Mouse (Mus musculus) bone marrow macrophage, adult 2 months (primary cell): ENCODE results near the gene Adrb1. TPM values are rescaled to one million over a fixed set of nuclear protein-coding genes. Genes with fewer than 3 reads are reported as not detected.

Experiments used
- H3K27ac ChIP-seq: 2 replicates; pipeline ENCODE4 v1.5.1; 2012; ENCODE audit warnings: low read depth, low read length; ENCODE audit not compliant: insufficient read depth
- H3K4me1 ChIP-seq: 2 replicates; pipeline ENCODE4 v1.6.1; 2012; ENCODE audit warnings: low read length; ENCODE audit not compliant: control insufficient read depth, insufficient read depth
- H3K4me3 ChIP-seq: 2 replicates; pipeline ENCODE4 v1.5.1; 2012; ENCODE audit warnings: mild to moderate bottlenecking, low read length, moderate library complexity; ENCODE audit not compliant: insufficient read depth
- CTCF ChIP-seq: IDR thresholded peaks from 2 replicates; pipeline ENCODE4 v1.5.1; 2012; ENCODE audit warnings: low read depth, mild to moderate bottlenecking, low read length, moderate library complexity
- POLR2A ChIP-seq: IDR thresholded peaks from 2 replicates; pipeline ENCODE4 v1.6.1; 2012; ENCODE audit warnings: mild to moderate bottlenecking, low read depth, low read length, borderline replicate concordance
- polyA plus RNA-seq: library from polyadenylated mRNA; stranded (reverse); fragments of >200 nt; gene quantifications from 2 replicates; pipeline ENCODE4 v1.2.4, GENCODE M21; 2012; ENCODE audit not compliant: missing spikeins, insufficient read depth, insufficient read length

Gene Adrb1
- polyA plus RNA-seq, 1 experiment: not detected

DNA sequence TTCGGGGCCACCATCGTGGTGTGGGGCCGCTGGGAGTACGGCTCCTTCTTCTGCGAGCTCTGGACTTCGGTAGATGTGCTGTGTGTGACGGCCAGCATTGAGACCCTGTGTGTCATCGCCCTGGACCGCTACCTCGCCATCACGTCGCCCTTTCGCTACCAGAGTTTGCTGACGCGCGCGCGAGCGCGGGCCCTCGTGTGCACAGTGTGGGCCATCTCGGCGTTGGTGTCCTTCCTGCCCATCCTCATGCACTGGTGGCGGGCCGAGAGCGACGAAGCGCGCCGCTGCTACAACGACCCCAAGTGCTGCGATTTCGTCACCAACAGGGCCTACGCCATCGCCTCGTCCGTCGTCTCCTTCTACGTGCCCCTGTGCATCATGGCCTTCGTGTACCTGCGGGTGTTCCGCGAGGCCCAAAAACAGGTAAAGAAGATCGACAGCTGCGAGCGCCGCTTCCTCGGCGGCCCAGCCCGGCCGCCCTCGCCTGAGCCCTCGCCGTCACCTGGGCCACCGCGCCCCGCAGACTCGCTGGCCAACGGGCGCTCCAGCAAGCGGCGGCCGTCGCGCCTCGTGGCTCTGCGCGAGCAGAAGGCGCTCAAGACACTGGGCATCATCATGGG is 822 bp downstream of the Adrb1 start:
- H3K27ac ChIP-seq: no peak overlapping the region
- H3K4me3 ChIP-seq: peak overlapping the region; percentile 43
- TF ChIP-seq POLR2A: no peak
- TF ChIP-seq CTCF: no peak
- peaks cover 10% of the 10 kb centered on the region for H3K4me1 ChIP-seq

DNA sequence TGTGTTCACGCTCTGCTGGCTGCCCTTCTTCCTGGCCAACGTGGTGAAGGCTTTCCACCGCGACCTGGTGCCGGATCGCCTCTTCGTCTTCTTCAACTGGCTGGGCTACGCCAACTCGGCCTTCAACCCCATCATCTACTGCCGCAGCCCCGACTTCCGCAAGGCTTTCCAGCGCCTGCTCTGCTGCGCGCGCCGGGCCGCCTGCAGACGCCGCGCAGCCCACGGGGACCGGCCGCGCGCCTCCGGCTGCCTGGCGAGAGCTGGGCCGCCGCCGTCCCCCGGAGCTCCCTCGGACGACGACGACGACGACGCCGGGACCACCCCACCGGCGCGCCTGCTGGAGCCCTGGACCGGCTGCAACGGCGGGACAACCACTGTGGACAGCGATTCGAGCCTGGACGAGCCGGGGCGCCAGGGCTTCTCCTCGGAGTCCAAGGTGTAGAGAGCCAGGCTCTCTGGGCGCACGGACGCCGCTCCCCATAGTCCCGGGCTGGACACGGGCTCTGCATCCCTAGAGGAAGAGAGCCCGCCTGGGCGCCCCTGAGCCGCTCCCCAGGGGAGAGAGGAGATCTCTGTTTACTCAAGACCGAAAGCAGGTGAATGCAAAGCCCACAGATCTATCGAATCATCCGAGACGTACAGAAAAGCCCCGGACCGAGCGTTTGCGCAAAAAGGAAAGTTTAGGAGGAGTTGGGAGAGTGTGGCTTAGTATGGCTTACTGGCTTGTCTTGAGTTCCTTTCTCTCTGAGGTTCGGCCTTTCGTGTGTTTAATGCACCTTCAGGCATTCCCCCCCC is 1.5 kb downstream of the Adrb1 start:
- H3K4me3 ChIP-seq: peak overlapping the region; percentile 43
- TF ChIP-seq POLR2A (no peak), CTCF (no peak)

GRCm38 (mm10) chr19:56724126-56724597 is 2.2 kb downstream of the Adrb1 start:
- Histone ChIP-seq H3K4me3 (no peak overlapping the region; the same call in 1 of the 2 replicates), H3K4me1 (peaks cover 10% of the 10 kb centered on the region), H3K27ac (no peak overlapping the region)
- TF ChIP-seq CTCF: no peak
- TF ChIP-seq POLR2A: no peak

More for the DNA sequence above, 1.5 kb downstream of the Adrb1 start:
- Histone ChIP-seq H3K4me1 (peaks cover 10% of the 10 kb centered on the region), H3K27ac (no peak overlapping the region)

DNA sequence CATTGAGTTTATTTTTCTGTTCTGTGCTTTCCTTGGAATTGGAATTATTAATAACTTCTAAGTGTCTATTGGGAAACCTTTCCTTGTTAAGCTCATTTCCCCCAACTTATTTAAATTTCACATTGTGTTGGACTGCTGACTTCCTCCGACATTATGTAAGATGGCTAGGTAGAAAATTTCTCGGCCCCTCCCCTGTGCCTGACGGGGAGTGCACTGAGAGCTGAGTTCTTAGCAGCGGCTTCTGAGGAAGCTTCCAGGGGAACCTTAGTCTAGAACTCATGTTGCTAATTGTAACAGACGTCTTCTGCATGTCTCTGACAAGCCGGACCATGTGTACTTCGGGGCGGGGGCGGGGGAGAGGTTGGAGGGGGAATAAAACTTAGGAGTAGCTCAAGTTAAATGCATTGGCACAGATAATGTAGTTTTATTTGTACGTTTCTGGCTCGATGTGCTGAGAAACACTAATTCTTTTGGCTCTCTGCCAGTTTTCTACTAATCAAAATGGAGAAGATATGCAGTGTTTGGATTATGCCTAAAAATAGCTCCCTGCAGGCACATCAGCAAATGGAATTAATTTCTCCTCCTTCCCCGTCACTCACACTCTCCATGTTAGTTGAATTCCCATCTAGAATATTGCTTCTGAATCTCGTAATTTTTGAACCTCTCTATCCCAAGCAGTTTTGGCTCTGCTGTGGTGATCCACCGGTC is 5.3 kb downstream of the Adrb1 start:
- Histone ChIP-seq H3K4me3 (no peak overlapping the region), H3K27ac (no peak overlapping the region), H3K4me1 (peaks cover 10% of the 10 kb centered on the region)
- TF ChIP-seq CTCF (no peak), POLR2A (no peak)

GRCm38 (mm10) chr19:56734033-56734572 is 12.1 kb downstream of the Adrb1 start:
- Histone ChIP-seq H3K4me3 (no peak overlapping the region), H3K27ac (no peak overlapping the region), H3K4me1 (no peaks in the 10 kb centered on the region)
- TF ChIP-seq POLR2A (no peak), CTCF (no peak)

GRCm38 (mm10) chr19:56735747-56736146 is 13.7 kb downstream of the Adrb1 start:
- H3K4me1 ChIP-seq: peaks cover 3% of the 10 kb centered on the region; the same call in 1 of the 2 replicates
- no peak overlapping the region for H3K27ac ChIP-seq
- no peak overlapping the region for H3K4me3 ChIP-seq
- TF ChIP-seq CTCF (no peak), POLR2A (no peak)

DNA sequence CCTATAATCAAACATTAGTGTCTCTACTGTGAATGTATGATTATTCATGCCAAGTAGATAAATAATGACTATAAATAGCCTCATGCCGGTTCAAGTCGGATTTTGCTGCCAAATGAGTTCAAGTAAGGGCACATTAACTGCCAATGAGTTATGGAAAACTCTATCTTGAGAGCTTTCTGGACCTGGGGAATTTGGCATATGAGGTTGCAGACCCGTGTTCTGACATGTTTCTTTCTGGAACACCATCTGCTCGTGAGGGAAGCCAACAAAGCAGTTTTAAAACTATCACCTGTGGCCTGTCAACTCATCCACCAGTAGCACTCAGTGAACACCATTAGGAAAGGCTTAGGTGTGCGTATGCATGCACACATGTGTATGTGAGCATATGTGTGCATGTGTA is 14.3 kb downstream of the Adrb1 start:
- no peak for TF ChIP-seq POLR2A
- TF ChIP-seq CTCF: no peak
- Histone ChIP-seq H3K4me3 (no peak overlapping the region), H3K4me1 (peaks cover 3% of the 10 kb centered on the region; the same call in 1 of the 2 replicates), H3K27ac (no peak overlapping the region)

GRCm38 (mm10) chr19:56745061-56745460 is 23.1 kb downstream of the Adrb1 start:
- H3K4me1 ChIP-seq: peaks cover 6% of the 10 kb centered on the region; the same call in 1 of the 2 replicates
- H3K27ac ChIP-seq: no peak overlapping the region
- no peak for TF ChIP-seq POLR2A
- TF ChIP-seq CTCF: 0 out of 2 replicates have a peak, but pooled peaks have one; percentile 8
- no peak overlapping the region for H3K4me3 ChIP-seq

DNA sequence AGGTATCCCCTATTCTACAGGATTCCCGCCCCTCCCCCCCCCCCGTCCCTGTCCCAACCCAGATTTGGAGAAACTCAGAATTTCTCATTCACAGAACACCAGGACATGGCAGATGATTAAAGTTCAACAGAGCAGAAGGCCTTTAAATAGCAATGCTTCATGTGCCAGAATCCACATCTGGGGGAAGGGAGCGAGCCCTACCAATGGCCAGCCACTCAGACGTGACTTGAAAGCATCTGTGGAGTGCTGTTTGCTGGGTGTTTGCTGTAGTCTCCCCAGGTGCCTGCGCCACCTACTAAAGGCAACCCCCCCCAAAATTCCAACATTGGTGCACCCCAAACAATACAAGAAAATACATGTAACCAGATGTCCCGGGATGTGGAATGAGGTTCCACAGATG is 23.5 kb downstream of the Adrb1 start:
- no peak overlapping the region for H3K27ac ChIP-seq
- TF ChIP-seq CTCF (no peak), POLR2A (no peak)
- H3K4me1 ChIP-seq: 0 out of 2 replicates have a peak, but pooled peaks cover 4% of the 10 kb centered on the region
- no peak overlapping the region for H3K4me3 ChIP-seq
